Mouse (Mus musculus): ENCODE results near the gene H2al2b. TPM values are rescaled to one million over a fixed set of nuclear protein-coding genes. Genes with fewer than 3 reads are reported as not detected.

H2al2b gene
- not detected for polyA plus RNA-seq (2015; fragmentation: Illumina TruSeq; extraction: RNeasy Lipid Tissue Mini Kit (QIAGEN cat#74804); ENCODE audit: insufficient read depth, low read depth, low replicate concordance)

GRCm38 (mm10) chrY:2720574-2720973 is at the start of gene H2al2b:
Gene H2al2b (minus strand): TSS chrY:2720674.

Other genes starting within 250 kb of the H2al2b start
- not detected for gene H2al2c, start 121.6 kb downstream of the H2al2b start, polyA plus RNA-seq (2015; fragmentation: Illumina TruSeq; extraction: RNeasy Lipid Tissue Mini Kit (QIAGEN cat#74804); ENCODE audit: insufficient read depth, low read depth, low replicate concordance)
- not detected for gene Sry, start 57.0 kb downstream of the H2al2b start, polyA plus RNA-seq (2015; fragmentation: Illumina TruSeq; extraction: RNeasy Lipid Tissue Mini Kit (QIAGEN cat#74804); ENCODE audit: insufficient read depth, low read depth, low replicate concordance)
- not detected for gene Gm4064, start 75.5 kb upstream of the H2al2b start, polyA plus RNA-seq (2015; fragmentation: Illumina TruSeq; extraction: RNeasy Lipid Tissue Mini Kit (QIAGEN cat#74804); ENCODE audit: insufficient read depth, low read depth, low replicate concordance)
- not detected for gene Rbmy, start 110.0 kb upstream of the H2al2b start, polyA plus RNA-seq (2015; fragmentation: Illumina TruSeq; extraction: RNeasy Lipid Tissue Mini Kit (QIAGEN cat#74804); ENCODE audit: insufficient read depth, low read depth, low replicate concordance)
- gene Gm10256, start 110.0 kb upstream of the H2al2b start, polyA plus RNA-seq (2015; fragmentation: Illumina TruSeq; extraction: RNeasy Lipid Tissue Mini Kit (QIAGEN cat#74804); ENCODE audit: insufficient read depth, low read depth, low replicate concordance) = not detected
- gene Gm10352, start 180.3 kb upstream of the H2al2b start, polyA plus RNA-seq (2015; fragmentation: Illumina TruSeq; extraction: RNeasy Lipid Tissue Mini Kit (QIAGEN cat#74804); ENCODE audit: insufficient read depth, low read depth, low replicate concordance) = not detected
- not detected for gene Gm29289, start 211.9 kb upstream of the H2al2b start, polyA plus RNA-seq (2015; fragmentation: Illumina TruSeq; extraction: RNeasy Lipid Tissue Mini Kit (QIAGEN cat#74804); ENCODE audit: insufficient read depth, low read depth, low replicate concordance)

All from pancreas, adult 10 weeks (tissue).